Mouse (Mus musculus): ENCODE measurements around the gene Vsig2.

- TF ChIP-seq CTCF (conservative IDR thresholded peaks at IDR 0.05; ENCODE audit: insufficient read depth, insufficient read length, low read depth, low read length) (no peak), POLR2A (IDR thresholded peaks at IDR 0.05; ENCODE audit: low read depth, low read length) (no peak)
Measured at GRCm38 (mm10) chr9:37506023-37506422, 33.0 kb upstream of the Vsig2 start.
